ENCODE assay signal across 26 mouse cellular contexts in genomic region chr3:41302805-41303204, GRCm38 (mm10).
"Had no signal": no experiment of that assay in that cellular context is flagged by ENCODE, and none has a peak within 500 bp of the region (broad histone marks: within the 10 kb centered on the region; RNA-seq: fewer than 3 reads in every experiment).

No protein-coding gene starts in this region.

- H3K4me3 ChIP-seq: gastrocnemius, adult 2 months; heart, adult 2 months; heart, embryonic 13.5 days; heart, embryonic 15.5 days; hindbrain, embryonic 13.5 days; hindbrain, embryonic 15.5 days; kidney, embryonic 15.5 days; left cerebral cortex, adult 2 months; limb, embryonic 10.5 days; limb, embryonic 12.5 days; liver, embryonic 13.5 days had no signal

- H3K27ac ChIP-seq: gastrocnemius, adult 2 months; heart, adult 2 months; heart, embryonic 13.5 days; heart, embryonic 15.5 days; hindbrain, embryonic 13.5 days; hindbrain, embryonic 15.5 days; hindbrain, postnatal 0 days; kidney, embryonic 15.5 days; kidney, postnatal 0 days; left cerebral cortex, adult 2 months; limb, embryonic 10.5 days; limb, embryonic 12.5 days; liver, embryonic 13.5 days had no signal

- H3K9ac ChIP-seq: heart, embryonic 13.5 days; heart, embryonic 15.5 days; hindbrain, embryonic 13.5 days; hindbrain, embryonic 15.5 days; kidney, embryonic 15.5 days; limb, embryonic 12.5 days; liver, embryonic 13.5 days had no signal

- H3K4me2 ChIP-seq: heart, embryonic 11.5 days; heart, embryonic 13.5 days; heart, embryonic 15.5 days; hindbrain, embryonic 13.5 days; hindbrain, embryonic 15.5 days; kidney, embryonic 15.5 days; limb, embryonic 12.5 days; liver, embryonic 13.5 days had no signal

- H3K9me3 ChIP-seq: heart, embryonic 13.5 days; heart, embryonic 15.5 days; hindbrain, embryonic 13.5 days; hindbrain, embryonic 15.5 days; kidney, embryonic 15.5 days; limb, embryonic 10.5 days; limb, embryonic 12.5 days; liver, embryonic 13.5 days had no signal

- H3K27me3 ChIP-seq: heart, embryonic 13.5 days; heart, embryonic 15.5 days; hindbrain, embryonic 13.5 days; hindbrain, embryonic 15.5 days; kidney, embryonic 15.5 days; limb, embryonic 12.5 days; liver, embryonic 13.5 days had no signal

- H3K4me1 ChIP-seq: heart, embryonic 13.5 days; heart, embryonic 15.5 days; hindbrain, embryonic 13.5 days; hindbrain, embryonic 15.5 days; kidney, embryonic 15.5 days; liver, embryonic 13.5 days had no signal

- DNase-seq: gastrocnemius, adult 2 months; gastrocnemius, postnatal 10 days; gastrocnemius, postnatal 25 days; heart, adult 11 months; heart, adult 2 months; heart, postnatal 14 days; heart, postnatal 36 days; kidney, adult 11 months; kidney, adult 2 months; kidney, adult 9 months; kidney, postnatal 14 days; kidney, postnatal 36 days; liver; liver, embryonic 13.5 days had no signal

- ATAC-seq: hindbrain, postnatal 0 days; intestine, embryonic 16.5 days had no signal

- H3K36me3 ChIP-seq: heart, embryonic 13.5 days; heart, embryonic 15.5 days; hindbrain, embryonic 13.5 days; hindbrain, embryonic 15.5 days; kidney, embryonic 15.5 days; limb, embryonic 10.5 days; limb, embryonic 12.5 days; liver, embryonic 13.5 days had no signal
